ENCODE assay signal across 8 mouse cellular contexts in the genomic region with DNA sequence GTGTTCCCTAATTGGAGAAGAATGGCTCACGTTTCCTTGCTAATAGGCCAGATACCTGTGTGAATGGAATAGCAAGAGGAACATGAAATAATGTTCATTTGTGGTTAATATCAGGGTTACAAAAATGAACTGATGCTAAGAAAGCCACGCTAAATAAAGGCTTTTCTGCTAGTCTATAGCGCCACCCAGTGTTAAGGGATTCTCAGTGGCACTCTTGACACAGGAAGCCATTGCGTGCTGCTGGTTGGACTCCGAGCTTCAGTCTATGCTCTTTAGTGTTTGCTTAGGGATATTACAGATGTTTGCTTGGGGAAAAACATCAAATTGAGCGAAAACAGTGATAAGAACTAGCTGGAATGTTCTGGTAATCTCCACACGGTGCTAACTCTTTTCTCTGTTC.
DNase-seq lines count a peak whose midpoint lies in the region; ATAC-seq and TF ChIP-seq lines count a peak whose summit lies in the region.

No protein-coding gene starts in this region.

- no peaks in the 10 kb centered on the region for H3K36me3 ChIP-seq in heart, embryonic 14.5 days (ENCODE audit: control insufficient read depth, insufficient read depth, low read length)
- no peaks in the 10 kb centered on the region for H3K36me3 ChIP-seq in heart, embryonic 10.5 days
- no peaks in the 10 kb centered on the region for H3K36me3 ChIP-seq in kidney, adult 2 months (ENCODE audit: control insufficient read depth, insufficient read depth, low read length)

- no peak overlapping the region for H3K27ac ChIP-seq in heart, embryonic 14.5 days (replicated peaks in 1 of 2; ENCODE audit: control insufficient read depth in 1 of 2, insufficient read depth in 1 of 2, low read depth in 2 of 2, low read length in 2 of 2)
- no peak overlapping the region for H3K27ac ChIP-seq in heart, embryonic 10.5 days
- no peak overlapping the region for H3K27ac ChIP-seq in cerebellum, adult 2 months (ENCODE audit: insufficient read depth, low read length)
- H3K27ac ChIP-seq in kidney, adult 2 months (ENCODE audit: insufficient read depth, low read depth, low read length) = no peak overlapping the region

- intact Hi-C loops in left cerebral cortex, postnatal 4 days (cut with DNase I) = no loop called here

- no peaks in the 10 kb centered on the region for H3K4me1 ChIP-seq in heart, embryonic 14.5 days (ENCODE audit: control insufficient read depth in 2 of 2, insufficient read depth in 2 of 2, low read length in 2 of 2)
- H3K4me1 ChIP-seq in heart, embryonic 10.5 days = no peaks in the 10 kb centered on the region
- H3K4me1 ChIP-seq in cerebellum, adult 2 months (ENCODE audit: control insufficient read depth, insufficient read depth, low read length) = no peaks in the 10 kb centered on the region
- no peaks in the 10 kb centered on the region for H3K4me1 ChIP-seq in kidney, adult 2 months (ENCODE audit: control insufficient read depth, insufficient read depth, low read length)

- WGBS in heart, embryonic 14.5 days = 5% methylated on average over 7 of the region's 7 CpGs
- 7% methylated on average over 7 of the region's 7 CpGs for WGBS in heart, embryonic 10.5 days
- WGBS in cerebellum, adult 2 months = 6% methylated on average over 7 of the region's 7 CpGs
- WGBS in kidney, adult 2 months = 8% methylated on average over 7 of the region's 7 CpGs

- no peaks in the 10 kb centered on the region for H3K27me3 ChIP-seq in heart, embryonic 14.5 days (ENCODE audit: control insufficient read depth, insufficient read depth, low read length)
- H3K27me3 ChIP-seq in heart, embryonic 10.5 days (ENCODE audit: insufficient read depth, poor library complexity, severe bottlenecking) = no peaks in the 10 kb centered on the region
- H3K27me3 ChIP-seq in cerebellum, adult 2 months (ENCODE audit: control insufficient read depth, insufficient read depth, low read length) = no peaks in the 10 kb centered on the region
- no peaks in the 10 kb centered on the region for H3K27me3 ChIP-seq in kidney, adult 2 months (replicated peaks; ENCODE audit: control insufficient read depth, insufficient read depth, low read length)

- H3K9ac ChIP-seq in heart, embryonic 14.5 days (ENCODE audit: low read length) = no peak overlapping the region

- H3K4me2 ChIP-seq in heart, embryonic 14.5 days (ENCODE audit: low read length) = peak overlapping the region; percentile 5; the same call in 1 of the 2 replicates

- H3K9me3 ChIP-seq in heart, embryonic 14.5 days (ENCODE audit: control insufficient read depth, low read length) = no peaks in the 10 kb centered on the region
- no peaks in the 10 kb centered on the region for H3K9me3 ChIP-seq in heart, embryonic 10.5 days

- no peak for ATAC-seq in heart, embryonic 14.5 days (ENCODE audit: insufficient number of reproducible peaks, insufficient read depth, low FRiP score, low read depth)
- ATAC-seq in frontal cortex, adult (ENCODE audit: low TSS enrichment) = peak; percentile 99
- no peak for ATAC-seq in megakaryocyte-erythroid progenitor cell, adult 5-6 weeks (replicated peaks; ENCODE audit: low FRiP score, low TSS enrichment, poor library complexity, severe bottlenecking)

- no peak for DNase-seq in heart, embryonic 10.5 days (ENCODE audit: low spot score)
- DNase-seq in cerebellum, adult 2 months = peak; percentile 37 to 46
- peak; percentile 49 for DNase-seq in kidney, adult 2 months
- peak; percentile 63 for DNase-seq in left cerebral cortex, postnatal 4 days
- peak; percentile 91 for DNase-seq in retina, embryonic 14.5 days (ENCODE audit: low spot score)

- TF ChIP-seq POLR2A in cerebellum, adult 2 months (IDR thresholded peaks at IDR 0.05; ENCODE audit: borderline replicate concordance, insufficient read depth, low read length) = no peak
- no peak for TF ChIP-seq POLR2A in kidney, adult 2 months (IDR thresholded peaks at IDR 0.05; ENCODE audit: low read depth, low read length)

- no peak overlapping the region for H3K4me3 ChIP-seq in heart, embryonic 14.5 days (ENCODE audit: control insufficient read depth in 1 of 2, insufficient read depth in 1 of 2, low read depth in 1 of 2, low read length in 2 of 2)
- no peak overlapping the region for H3K4me3 ChIP-seq in heart, embryonic 10.5 days
- H3K4me3 ChIP-seq in cerebellum, adult 2 months (replicated peaks; ENCODE audit: insufficient read depth, low read depth, low read length) = no peak overlapping the region
- no peak overlapping the region for H3K4me3 ChIP-seq in kidney, adult 2 months (ENCODE audit: insufficient read depth, low read depth, low read length)

- TF ChIP-seq CTCF in cerebellum, adult 2 months (IDR thresholded peaks at IDR 0.05; ENCODE audit: borderline replicate concordance, insufficient read depth, low read depth, low read length) = peak; percentile 64
- peak; percentile 63 for TF ChIP-seq CTCF in kidney, adult 2 months (conservative IDR thresholded peaks at IDR 0.05; ENCODE audit: insufficient read depth, insufficient read length, low read depth, low read length)
